Mouse (Mus musculus) liver, postnatal 0 days (tissue): ENCODE results near the gene Gm49380. TPM values are rescaled to one million over a fixed set of nuclear protein-coding genes. Genes with fewer than 3 reads are reported as not detected.
A peak's percentile ranks its signal among the peaks of the same experiment; 100 is the strongest.

Experiments
- ATAC-seq: fragments of 200-750 bp; cut with Nextera tagmentation; 2 replicates; pipeline ENCODE4 v1.8.0; 2017; ENCODE audit warnings: mild to moderate bottlenecking, moderate library complexity
- DNase-seq: peaks from one replicate; pipeline ENCODE4 v3.0.0-alpha.2; 2016
- H3K27ac ChIP-seq: fragments of 300-500 bp; sonication (generic); 2 replicates; pipeline ENCODE4 v1.5.1; 2014; ENCODE audit warnings: antibody characterized with exemption, moderate library complexity, mild to moderate bottlenecking, low read depth
- H3K27me3 ChIP-seq: fragments of 300-500 bp; sonication (generic); 2 replicates; pipeline ENCODE4 v1.6.1; 2014; ENCODE audit warnings: low read length, control low read depth, mixed read lengths; ENCODE audit not compliant: insufficient read depth
- H3K36me3 ChIP-seq: fragments of 300-500 bp; sonication (generic); replicated peaks from 2 replicates; pipeline ENCODE4 v1.6.1; 2014; ENCODE audit warnings: mild to moderate bottlenecking, control low read depth, low read length, moderate library complexity, mixed read lengths; ENCODE audit not compliant: insufficient read depth
- H3K4me1 ChIP-seq: fragments of 300-500 bp; sonication (generic); 2 replicates; pipeline ENCODE4 v1.6.1; 2014; ENCODE audit warnings: antibody characterized with exemption, mild to moderate bottlenecking, control low read depth; ENCODE audit not compliant: insufficient read depth
- H3K4me2 ChIP-seq: fragments of 300-500 bp; sonication (generic); 2 replicates; pipeline ENCODE4 v1.6.1; 2014; ENCODE audit warnings: low read depth, mild to moderate bottlenecking, low read length, moderate library complexity, mixed read lengths
- H3K4me3 ChIP-seq: fragments of 300-500 bp; sonication (generic); 2 replicates; pipeline ENCODE4 v1.5.1; 2014; ENCODE audit warnings: low read depth, low read length
- H3K9ac ChIP-seq: fragments of 300-500 bp; sonication (generic); replicated peaks from 2 replicates; pipeline ENCODE4 v1.6.1; 2014; ENCODE audit warnings: mild to moderate bottlenecking, moderate library complexity
- H3K9me3 ChIP-seq: fragments of 300-500 bp; sonication (generic); 2 replicates; pipeline ENCODE4 v1.6.1; 2016; ENCODE audit warnings: mild to moderate bottlenecking, control low read depth, low read length, mixed read lengths
- CTCF ChIP-seq: sonication (generic); IDR thresholded peaks from 2 replicates; pipeline ENCODE4 v1.5.1; 2016; ENCODE audit warnings: antibody characterized with exemption, low read depth
- EP300 ChIP-seq: IDR thresholded peaks from 2 replicates; pipeline ENCODE4 v1.6.1; 2016; ENCODE audit warnings: antibody characterized with exemption, low read depth, mild to moderate bottlenecking
- WGBS: fragments of 180-500 bp; shearing (Covaris S2); extraction: QIAGEN DNeasy Blood & Tissue Kit; methylation state at CpG from one replicate; pipeline ENCODE4 v1.1.7; 2014; ENCODE audit not compliant: insufficient replicate concordance; 5-methylcytosine and 5-hydroxymethylcytosine counted together
- polyA plus RNA-seq: library from polyadenylated mRNA; unstranded; fragments of >200 nt; fragmentation: Nextera tagmentation; extraction: Ambion mirVana; gene quantifications from 2 replicates; pipeline ENCODE4 v1.2.1, GENCODE M21; 2015

Gene Gm49380
- polyA plus RNA-seq, 1 experiment from 2014 or later: not detected

- no peak for DNase-seq
- Histone ChIP-seq H3K9ac (no peak overlapping the region), H3K27ac (peak overlapping the region; percentile 71), H3K4me3 (no peak overlapping the region), H3K4me2 (no peak overlapping the region), H3K27me3 (no peaks in the 10 kb centered on the region), H3K9me3 (no peaks in the 10 kb centered on the region), H3K4me1 (peaks cover 13% of the 10 kb centered on the region), H3K36me3 (peaks cover 14% of the 10 kb centered on the region)
- ATAC-seq: no peak
- TF ChIP-seq EP300 (no peak), CTCF (no peak)
- 79% methylated on average over 7 of the region's 7 CpGs for WGBS
These were observed 8.4 kb downstream of the Gm49380 start for GRCm38 (mm10) chr9:44104881-44105280.

- Histone ChIP-seq H3K4me2 (no peak within 1 kb of the TSS), H3K27me3 (no peaks in the 10 kb centered on the region), H3K4me3 (no peak within 1 kb of the TSS), H3K9ac (no peak within 1 kb of the TSS), H3K4me1 (no peaks in the 10 kb centered on the region), H3K27ac (no peak within 1 kb of the TSS), H3K9me3 (no peaks in the 10 kb centered on the region), H3K36me3 (peaks cover 2% of the 10 kb centered on the region; the same call in 1 of the 2 replicates)
- no peak for DNase-seq
- no peak for ATAC-seq
- 83% methylated on average over 9 of the region's 9 CpGs for whole genome bisulfite sequencing
- TF ChIP-seq EP300 (no peak), CTCF (no peak)
These were observed 11.8 kb downstream of the Gm49380 start, which contains the start of gene Mfrp for GRCm38 (mm10) chr9:44101490-44101889. TSS of gene Mfrp (plus strand) at chr9:44101729.

GRCm38 (mm10) chr9:44096536-44096935 is 16.8 kb downstream of the Gm49380 start:
- Histone ChIP-seq H3K36me3 (no peaks in the 10 kb centered on the region; the same call in 1 of the 2 replicates), H3K9me3 (no peaks in the 10 kb centered on the region), H3K27ac (no peak overlapping the region), H3K27me3 (no peaks in the 10 kb centered on the region), H3K4me1 (peaks cover 3% of the 10 kb centered on the region; the same call in 1 of the 2 replicates), H3K4me2 (no peak overlapping the region), H3K4me3 (no peak overlapping the region), H3K9ac (no peak overlapping the region)
- no peak for ATAC-seq
- DNase-seq: no peak
- TF ChIP-seq CTCF (no peak), EP300 (no peak)
- 69% methylated on average over 9 of the region's 9 CpGs for WGBS

GRCm38 (mm10) chr9:44095781-44096180 is 17.5 kb downstream of the Gm49380 start:
- WGBS: 81% methylated on average over 9 of the region's 9 CpGs
- no peaks in the 10 kb centered on the region for H3K9me3 ChIP-seq

GRCm38 (mm10) chr9:44094737-44095136 is 18.6 kb downstream of the Gm49380 start:
- no peaks in the 10 kb centered on the region; the same call in 1 of the 2 replicates for H3K36me3 ChIP-seq
- DNase-seq (no peak), ATAC-seq (no peak)
- peaks cover 3% of the 10 kb centered on the region; the same call in 1 of the 2 replicates for H3K4me1 ChIP-seq
- H3K27me3 ChIP-seq: no peaks in the 10 kb centered on the region
- H3K27ac ChIP-seq: no peak overlapping the region
- no peak overlapping the region for H3K4me3 ChIP-seq
- no peaks in the 10 kb centered on the region for H3K9me3 ChIP-seq
- no peak overlapping the region for H3K9ac ChIP-seq
- 39% methylated on average over 3 of the region's 3 CpGs for WGBS
- TF ChIP-seq EP300 (no peak), CTCF (no peak)
- H3K4me2 ChIP-seq: no peak overlapping the region

More at GRCm38 (mm10) chr9:44095781-44096180, 17.5 kb downstream of the Gm49380 start:
- Histone ChIP-seq H3K4me1 (peaks cover 3% of the 10 kb centered on the region; the same call in 1 of the 2 replicates), H3K27ac (no peak overlapping the region), H3K36me3 (no peaks in the 10 kb centered on the region; the same call in 1 of the 2 replicates), H3K4me3 (no peak overlapping the region), H3K9ac (no peak overlapping the region), H3K27me3 (no peaks in the 10 kb centered on the region), H3K4me2 (no peak overlapping the region)
- no peak for TF ChIP-seq CTCF
- no peak for TF ChIP-seq EP300
- no peak for ATAC-seq
- no peak for DNase-seq

- H3K4me2 ChIP-seq: no peak overlapping the region
- 46% methylated on average over 24 of the region's 24 CpGs for WGBS
- peak; percentile 50; the same call in 1 of the 2 replicates for ATAC-seq
- no peak overlapping the region for H3K27ac ChIP-seq
- H3K36me3 ChIP-seq: no peaks in the 10 kb centered on the region; the same call in 1 of the 2 replicates
- H3K9me3 ChIP-seq: no peaks in the 10 kb centered on the region
- peaks cover 3% of the 10 kb centered on the region; the same call in 1 of the 2 replicates for H3K4me1 ChIP-seq
- no peak overlapping the region for H3K4me3 ChIP-seq
- DNase-seq: peak; percentile 78
- no peaks in the 10 kb centered on the region for H3K27me3 ChIP-seq
- no peak for TF ChIP-seq EP300
- TF ChIP-seq CTCF: peak; percentile 82
- no peak overlapping the region for H3K9ac ChIP-seq
These were observed 19.4 kb downstream of the Gm49380 start for GRCm38 (mm10) chr9:44093612-44094503.
